Mouse (Mus musculus) hindbrain, postnatal 0 days (tissue): ENCODE results near the gene Tcte1. TPM values are rescaled to one million over a fixed set of nuclear protein-coding genes. Genes with fewer than 3 reads are reported as not detected.
A peak's percentile ranks its signal among the peaks of the same experiment; 100 is the strongest.

Experiments
- ATAC-seq: fragments of 200-750 bp; cut with Nextera tagmentation; 2 replicates; pipeline ENCODE4 v1.8.0; 2017; ENCODE audit warnings: mild to moderate bottlenecking, moderate TSS enrichment, moderate library complexity
- DNase-seq: peaks from one replicate; pipeline ENCODE4 v3.0.0-alpha.2; 2015; ENCODE audit warnings: low spot score
- H3K27ac ChIP-seq: fragments of 300-500 bp; sonication (generic); 2 replicates; pipeline ENCODE4 v1.5.1; 2014; ENCODE audit warnings: mild to moderate bottlenecking
- H3K27me3 ChIP-seq: fragments of 300-500 bp; sonication (generic); 2 replicates; pipeline ENCODE4 v1.6.1; 2014; ENCODE audit warnings: low read length, mixed read lengths; ENCODE audit not compliant: insufficient read depth
- H3K36me3 ChIP-seq: fragments of 300-500 bp; sonication (generic); 2 replicates; pipeline ENCODE4 v1.6.1; 2014; ENCODE audit warnings: low read length, mixed read lengths; ENCODE audit not compliant: insufficient read depth
- H3K4me1 ChIP-seq: fragments of 300-500 bp; sonication (generic); 2 replicates; pipeline ENCODE4 v1.6.1; 2014; ENCODE audit warnings: antibody characterized with exemption, low read length, mixed read lengths; ENCODE audit not compliant: insufficient read depth
- H3K4me2 ChIP-seq: fragments of 300-500 bp; sonication (generic); 2 replicates; pipeline ENCODE4 v1.6.1; 2014; ENCODE audit warnings: low read depth, mild to moderate bottlenecking, low read length, moderate library complexity, mixed read lengths
- H3K4me3 ChIP-seq: fragments of 300-500 bp; sonication (generic); 2 replicates; pipeline ENCODE4 v1.5.1; 2014; ENCODE audit warnings: low read length
- H3K9ac ChIP-seq: fragments of 300-500 bp; sonication (generic); replicated peaks from 2 replicates; pipeline ENCODE4 v1.6.1; 2014; ENCODE audit warnings: mild to moderate bottlenecking, low read length, moderate library complexity, mixed read lengths
- H3K9me3 ChIP-seq: fragments of 300-500 bp; sonication (generic); 2 replicates; pipeline ENCODE4 v1.6.1; 2016; ENCODE audit warnings: low read length, mixed read lengths
- CTCF ChIP-seq: IDR thresholded peaks from 2 replicates; pipeline ENCODE4 v1.5.1; 2016; ENCODE audit warnings: antibody characterized with exemption, control low read depth, low read depth
- WGBS: fragments of 180-500 bp; shearing (Covaris S2); extraction: QIAGEN DNeasy Blood & Tissue Kit; methylation state at CpG from one replicate; pipeline ENCODE4 v1.1.7; 2014; 5-methylcytosine and 5-hydroxymethylcytosine counted together
- polyA plus RNA-seq: library from polyadenylated mRNA; unstranded; fragments of >200 nt; fragmentation: Nextera tagmentation; extraction: Ambion mirVana; gene quantifications from 2 replicates; pipeline ENCODE4 v1.2.1, GENCODE M21; 2015
- total RNA-seq: library from RNA; depleted of rRNA; stranded (reverse); fragments of >200 nt; gene quantifications from 2 replicates; pipeline ENCODE4 v1.2.3, GENCODE M21; 2014

The Tcte1 gene
- total and polyA plus RNA-seq, 2 experiments from 2014 or later: 1.5 to 4.3 TPM

DNA sequence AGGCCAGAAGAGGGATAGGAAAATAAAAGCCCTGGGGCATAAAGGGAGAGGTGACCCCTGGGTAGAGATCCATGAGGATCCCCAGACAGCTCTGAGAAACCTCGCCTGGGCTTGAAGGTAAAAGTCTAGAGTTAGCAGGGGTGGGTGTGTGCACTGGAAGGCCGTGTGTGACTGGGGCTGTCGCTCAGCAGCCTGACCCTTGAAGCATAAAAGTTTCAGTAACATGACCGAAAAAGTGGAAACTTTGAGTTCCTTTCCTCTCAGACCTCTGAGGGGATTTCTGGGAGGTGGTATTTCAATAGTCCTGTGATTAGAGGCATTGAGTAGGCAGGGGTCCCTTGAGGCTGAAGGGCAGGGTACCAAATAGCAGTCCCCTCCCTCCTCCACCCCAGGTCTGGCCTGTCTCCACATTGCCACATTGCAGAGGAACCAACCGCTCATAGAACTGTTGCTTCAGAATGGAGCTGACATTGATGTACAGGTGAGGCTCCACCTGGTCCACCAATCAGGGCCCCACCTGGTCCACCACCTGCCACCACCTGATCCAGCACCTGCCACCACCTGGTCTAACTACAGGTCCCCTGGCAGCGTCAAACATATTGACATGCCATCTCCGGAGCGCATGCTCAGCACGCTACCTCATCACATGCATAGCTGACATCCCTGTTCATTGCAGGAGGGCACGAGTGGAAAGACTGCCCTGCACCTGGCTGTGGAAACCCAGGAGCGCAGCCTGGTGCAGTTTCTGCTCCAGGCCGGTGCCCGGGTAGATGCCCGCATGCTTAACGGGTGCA, 36.7 kb downstream of the Tcte1 start:
- H3K27me3 ChIP-seq: no peaks in the 10 kb centered on the region
- TF ChIP-seq CTCF: no peak
- ATAC-seq: no peak
- 87% methylated on average over 15 of the region's 15 CpGs for WGBS
- no peak overlapping the region for H3K27ac ChIP-seq
- no peak for DNase-seq
- no peaks in the 10 kb centered on the region for H3K36me3 ChIP-seq
- no peak overlapping the region for H3K4me2 ChIP-seq
- H3K9me3 ChIP-seq: no peaks in the 10 kb centered on the region
- H3K9ac ChIP-seq: no peak overlapping the region
- peaks cover 9% of the 10 kb centered on the region; the same call in 1 of the 2 replicates for H3K4me1 ChIP-seq
- H3K4me3 ChIP-seq: no peak overlapping the region

DNA sequence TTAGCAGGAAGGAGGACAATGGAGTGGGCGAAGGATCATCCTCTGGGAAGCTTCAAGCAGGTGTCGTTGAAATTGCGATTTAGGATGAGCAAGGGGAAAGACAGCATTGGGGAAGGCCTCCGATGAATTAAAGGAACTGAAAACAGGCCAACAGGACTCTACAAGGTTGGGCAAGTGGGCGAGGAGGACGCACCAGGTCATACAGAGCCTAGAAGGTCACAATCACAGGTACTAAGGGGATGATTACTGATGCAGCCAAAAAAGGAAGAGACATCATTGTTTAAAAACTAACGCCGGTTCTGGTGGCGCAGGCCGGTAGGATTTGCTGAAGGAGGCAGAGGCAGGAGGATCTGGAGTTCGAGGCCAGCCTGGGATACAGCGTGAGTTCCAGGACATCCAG, 40.0 kb downstream of the Tcte1 start:
- TF ChIP-seq CTCF: no peak
- no peak overlapping the region for H3K9ac ChIP-seq
- peaks cover 25% of the 10 kb centered on the region for H3K36me3 ChIP-seq
- H3K27me3 ChIP-seq: no peaks in the 10 kb centered on the region
- DNase-seq (no peak), ATAC-seq (no peak)
- H3K27ac ChIP-seq: no peak overlapping the region
- 76% methylated on average over 12 of the region's 12 CpGs for WGBS
- H3K9me3 ChIP-seq: no peaks in the 10 kb centered on the region
- peaks cover 9% of the 10 kb centered on the region; the same call in 1 of the 2 replicates for H3K4me1 ChIP-seq
- peak overlapping the region; percentile 80 for H3K4me2 ChIP-seq
- no peak overlapping the region; the same call in 1 of the 2 replicates for H3K4me3 ChIP-seq

DNA sequence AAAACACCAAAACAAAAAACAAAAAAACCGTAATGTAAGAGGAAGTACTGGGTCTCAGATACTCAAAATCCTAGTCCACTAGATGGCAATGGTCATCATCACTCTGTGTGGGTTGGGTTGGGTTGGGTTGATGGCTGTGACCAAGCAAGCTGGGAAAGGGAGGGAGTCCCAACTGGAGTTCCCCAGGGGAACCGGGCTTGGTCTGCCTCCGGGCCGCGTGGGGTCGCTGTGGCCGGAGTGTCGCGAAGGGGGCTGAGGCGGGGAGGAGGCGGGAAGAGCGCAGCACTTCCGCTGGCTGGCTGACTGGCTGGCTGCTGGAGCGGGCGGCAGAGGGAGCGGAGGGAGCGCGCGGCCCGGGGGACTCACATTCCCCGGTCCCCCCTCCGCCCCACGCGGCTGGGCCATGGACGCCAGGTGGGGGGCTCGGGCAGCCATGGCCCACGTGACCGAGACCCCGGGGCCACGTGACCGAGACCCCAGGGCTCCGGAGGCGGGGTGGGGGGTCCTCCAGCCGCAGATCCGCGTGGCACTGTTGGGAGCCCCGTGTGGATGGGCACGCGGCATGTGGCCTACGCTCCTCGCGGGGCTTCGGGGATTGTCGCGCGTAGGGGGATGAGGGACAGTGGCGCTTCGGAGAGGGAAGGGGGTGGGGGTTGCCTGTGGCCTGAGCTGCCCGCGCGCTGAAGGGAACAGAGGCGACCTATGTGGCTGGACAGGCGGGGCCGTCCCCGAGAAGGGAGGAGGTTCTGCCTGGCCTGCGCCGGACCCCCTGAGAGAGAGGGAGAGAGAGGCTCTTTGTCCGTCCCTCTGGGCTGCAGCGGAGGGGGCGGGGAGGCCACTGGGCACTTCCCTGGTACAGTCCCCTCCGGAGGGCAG, 40.7 kb downstream of the Tcte1 start, which contains the start of gene Slc35b2:
Gene Slc35b2, plus strand, starts transcription at position 220 of the 876 bp plus-strand sequence.
- Histone ChIP-seq H3K4me1 (peaks cover 9% of the 10 kb centered on the region; the same call in 1 of the 2 replicates), H3K9ac (peak within 1 kb of the TSS; percentile 93), H3K4me2 (peak within 1 kb of the TSS; percentile 80), H3K27ac (peak within 1 kb of the TSS; percentile 94), H3K36me3 (peaks cover 31% of the 10 kb centered on the region), H3K27me3 (no peaks in the 10 kb centered on the region), H3K9me3 (no peaks in the 10 kb centered on the region), H3K4me3 (peak within 1 kb of the TSS; percentile 79)
- under 1% methylated on average over 48 of the region's 61 CpGs for WGBS
- TF ChIP-seq CTCF: peak; percentile 89
- DNase-seq (peak; percentile 97), ATAC-seq (peak; percentile 89)

DNA sequence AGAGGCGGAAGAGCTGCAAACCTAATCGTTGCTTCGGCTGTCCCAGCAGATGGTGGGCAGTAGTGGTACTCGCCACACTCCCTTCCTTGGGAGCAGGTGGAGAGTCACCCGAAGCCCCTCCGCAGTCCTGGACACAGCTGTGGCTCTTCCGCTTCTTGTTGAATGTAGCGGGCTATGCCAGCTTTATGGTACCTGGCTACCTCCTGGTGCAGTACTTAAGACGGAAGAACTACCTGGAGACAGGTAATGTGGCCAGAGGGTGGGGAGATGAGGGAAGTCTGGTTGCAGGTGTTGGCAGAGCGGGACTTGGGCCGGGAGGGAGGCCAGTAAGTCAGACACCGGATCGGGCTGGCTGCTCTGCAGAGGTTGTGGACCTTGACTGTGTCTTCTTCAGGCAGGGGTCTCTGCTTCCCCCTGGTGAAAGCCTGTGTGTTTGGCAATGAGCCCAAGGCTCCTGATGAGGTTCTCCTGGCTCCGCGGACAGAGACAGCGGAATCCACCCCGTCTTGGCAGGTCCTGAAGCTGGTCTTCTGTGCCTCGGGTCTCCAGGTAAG, 41.4 kb downstream of the Tcte1 start:
- Histone ChIP-seq H3K27me3 (no peaks in the 10 kb centered on the region), H3K4me1 (peaks cover 9% of the 10 kb centered on the region; the same call in 1 of the 2 replicates), H3K9me3 (no peaks in the 10 kb centered on the region), H3K27ac (peak overlapping the region; percentile 94), H3K36me3 (peaks cover 39% of the 10 kb centered on the region), H3K4me2 (peak overlapping the region; percentile 80), H3K4me3 (peak overlapping the region; percentile 79), H3K9ac (peak overlapping the region; percentile 93)
- no peak; the same call in 1 of the 2 replicates for TF ChIP-seq CTCF
- DNase-seq: no peak
- ATAC-seq: peak; percentile 1; the same call in 1 of the 2 replicates
- 6% methylated on average over 18 of the region's 18 CpGs for WGBS

DNA sequence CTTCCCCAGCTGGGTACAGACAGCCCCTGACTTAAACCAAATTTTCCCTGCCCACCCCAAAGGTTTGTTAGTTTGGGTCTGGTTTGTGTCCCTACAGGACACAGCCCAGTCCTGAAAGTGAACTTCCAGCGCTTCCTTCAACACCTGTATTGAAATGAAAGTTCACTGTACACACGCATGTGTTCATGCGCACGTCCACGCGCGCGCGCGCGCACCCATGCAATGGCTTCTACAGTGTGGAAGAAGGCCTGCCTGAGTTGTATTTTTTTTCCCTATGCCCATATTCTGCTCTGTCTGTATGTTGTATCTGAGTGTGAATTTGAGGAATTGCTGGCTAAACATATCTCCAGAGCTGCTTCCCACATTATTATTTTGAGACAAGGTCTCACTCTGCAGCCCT, 41.9 kb downstream of the Tcte1 start:
- no peaks in the 10 kb centered on the region for H3K9me3 ChIP-seq
- no peaks in the 10 kb centered on the region for H3K27me3 ChIP-seq
- peak overlapping the region; percentile 80 for H3K4me2 ChIP-seq
- ATAC-seq (no peak), DNase-seq (no peak)
- TF ChIP-seq CTCF: no peak
- H3K27ac ChIP-seq: peak overlapping the region; percentile 94
- H3K4me1 ChIP-seq: peaks cover 9% of the 10 kb centered on the region; the same call in 1 of the 2 replicates
- WGBS: 95% methylated on average over 11 of the region's 11 CpGs
- H3K36me3 ChIP-seq: peaks cover 44% of the 10 kb centered on the region
- peak overlapping the region; percentile 79 for H3K4me3 ChIP-seq
- peak overlapping the region; percentile 93; the same call in 1 of the 2 replicates for H3K9ac ChIP-seq

DNA sequence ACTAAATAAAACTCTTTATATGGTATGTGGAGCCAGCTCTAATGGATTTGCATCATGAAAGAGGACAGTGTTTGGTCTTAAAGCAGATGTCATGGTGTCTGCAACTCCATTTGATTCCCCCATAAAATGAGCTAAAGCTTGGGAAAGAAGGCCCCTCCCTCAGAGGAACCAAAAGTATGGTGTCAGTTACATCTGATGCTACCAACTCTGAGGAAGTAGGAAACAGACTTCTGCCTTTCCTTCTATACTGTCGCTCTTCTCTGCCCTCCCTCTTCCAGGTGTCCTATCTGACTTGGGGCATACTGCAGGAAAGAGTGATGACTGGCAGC, 42.8 kb downstream of the Tcte1 start:
- Histone ChIP-seq H3K4me3 (no peak overlapping the region), H3K4me1 (peaks cover 9% of the 10 kb centered on the region; the same call in 1 of the 2 replicates), H3K4me2 (no peak overlapping the region), H3K36me3 (peaks cover 52% of the 10 kb centered on the region), H3K27me3 (no peaks in the 10 kb centered on the region), H3K27ac (no peak overlapping the region), H3K9me3 (no peaks in the 10 kb centered on the region), H3K9ac (no peak overlapping the region)
- TF ChIP-seq CTCF: no peak
- 76% methylated on average over 1 of the region's 1 CpGs for WGBS
- no peak for DNase-seq
- no peak for ATAC-seq
